Mouse (Mus musculus) CH12.LX (cell line): ENCODE measurements at regions not wholly inside any gene's neighbourhood (a gene's known extent, or its start where the extent isn't known, plus 50 kb on each side); places are given as distances from the start of the nearest gene placed in this dataset.

Experiments used
- DNase-seq: peaks from one replicate; pipeline ENCODE4 v3.0.0-alpha.2; 2013; ENCODE audit errors: extremely low read depth
- H3K27ac ChIP-seq: 2 replicates; pipeline ENCODE4 v1.5.1; 2012; ENCODE audit warnings: low read depth, mild to moderate bottlenecking, control low read depth, moderate library complexity; ENCODE audit not compliant: insufficient read depth
- H3K27me3 ChIP-seq: replicated peaks from 2 replicates; pipeline ENCODE3; 2012; ENCODE audit warnings: inconsistent platforms
- H3K36me3 ChIP-seq, 2 experiments: replicated peaks in 1 of 2; 2 replicates each; pipeline versions ENCODE3 to v1.6.1; 2012; ENCODE audit warnings: inconsistent platforms in 1 of 2, low read length in 1 of 2, mild to moderate bottlenecking in 1 of 2, mixed read lengths in 1 of 2, moderate library complexity in 1 of 2; ENCODE audit not compliant: control insufficient read depth in 1 of 2, insufficient read depth in 1 of 2
- H3K4me1 ChIP-seq, 2 experiments: 2 replicates each; pipeline ENCODE4 v1.6.1; 2012; ENCODE audit warnings: inconsistent platforms in 1 of 2, moderate library complexity in 1 of 2; ENCODE audit not compliant: insufficient read depth in 2 of 2, control insufficient read depth in 1 of 2
- H3K4me2 ChIP-seq: 2 replicates; pipeline ENCODE4 v1.6.1; 2012; ENCODE audit warnings: low read depth, mild to moderate bottlenecking, control low read depth; ENCODE audit not compliant: poor library complexity, insufficient read depth, severe bottlenecking
- H3K4me3 ChIP-seq, 3 experiments: fragments of 150-350 bp in 1 of 3; sonication (generic) in 1 of 3; replicated peaks in 1 of 3; 2 replicates each; pipeline versions ENCODE3 to v1.5.1; 2011 to 2012; ENCODE audit warnings: low read depth in 2 of 3, low read length in 2 of 3, mild to moderate bottlenecking in 2 of 3, moderate library complexity in 2 of 3, control low read depth in 1 of 3, improper control_type of control experiment in 1 of 3, inconsistent platforms in 1 of 3, mixed read lengths in 1 of 3; ENCODE audit not compliant: poor library complexity in 1 of 3
- H3K79me2 ChIP-seq: replicated peaks from 2 replicates; pipeline ENCODE4 v1.6.1; 2012; ENCODE audit warnings: mild to moderate bottlenecking, moderate library complexity; ENCODE audit not compliant: control insufficient read depth, poor library complexity, insufficient read depth, severe bottlenecking; ENCODE audit errors: extremely low read depth
- H3K9ac ChIP-seq: 2 replicates; pipeline ENCODE4 v1.6.1; 2012; ENCODE audit warnings: low read depth, mild to moderate bottlenecking, control low read depth, moderate library complexity; ENCODE audit not compliant: insufficient read depth
- H3K9me3 ChIP-seq: replicated peaks from 2 replicates; pipeline ENCODE3; 2012; ENCODE audit warnings: low read length, inconsistent platforms, mixed read lengths
- BHLHE40 ChIP-seq: IDR thresholded peaks from 2 replicates; pipeline ENCODE4 v1.6.1; 2011; ENCODE audit warnings: mild to moderate bottlenecking, low read depth, low read length, improper control_type of control experiment
- CHD2 ChIP-seq: IDR thresholded peaks from 2 replicates; pipeline ENCODE4 v1.6.1; 2011; ENCODE audit warnings: low read length, improper control_type of control experiment
- ELF1 ChIP-seq: IDR thresholded peaks from 2 replicates; pipeline ENCODE4 v1.6.1; 2014; ENCODE audit warnings: low read depth, mild to moderate bottlenecking, inconsistent platforms, low read length, improper control_type of control experiment
- ETS1 ChIP-seq: conservative IDR thresholded peaks from 2 replicates; pipeline ENCODE4 v1.6.1; 2012; ENCODE audit warnings: low read depth, mild to moderate bottlenecking, inconsistent platforms, low read length, improper control_type of control experiment, moderate library complexity
- IRF4 ChIP-seq: IDR thresholded peaks from 2 replicates; pipeline ENCODE4 v1.6.1; 2014; ENCODE audit warnings: low read depth, mild to moderate bottlenecking, inconsistent platforms, low read length, improper control_type of control experiment
- JUN ChIP-seq: IDR thresholded peaks from 2 replicates; pipeline ENCODE4 v1.6.1; 2011; ENCODE audit warnings: low read depth, mild to moderate bottlenecking, low read length, improper control_type of control experiment, moderate library complexity; ENCODE audit not compliant: insufficient read depth
- JUND ChIP-seq: conservative IDR thresholded peaks from 2 replicates; pipeline ENCODE4 v1.6.1; 2011; ENCODE audit warnings: low read depth, low read length, improper control_type of control experiment
- MAZ ChIP-seq: IDR thresholded peaks from 2 replicates; pipeline ENCODE4 v1.6.1; 2012; ENCODE audit warnings: low read depth, mild to moderate bottlenecking, inconsistent platforms, low read length, improper control_type of control experiment, moderate library complexity
- MXI1 ChIP-seq: IDR thresholded peaks from 2 replicates; pipeline ENCODE4 v1.6.1; 2011; ENCODE audit warnings: mild to moderate bottlenecking, low read depth, low read length, improper control_type of control experiment
- NRF1 ChIP-seq: IDR thresholded peaks from 2 replicates; pipeline ENCODE4 v1.6.1; 2014; ENCODE audit warnings: low read depth, mild to moderate bottlenecking, inconsistent platforms, low read length, improper control_type of control experiment, moderate library complexity
- POLR2A ChIP-seq: IDR thresholded peaks from 2 replicates; pipeline ENCODE4 v1.6.1; 2011; ENCODE audit warnings: low read depth, mild to moderate bottlenecking, improper control_type of control experiment, low read length
- POLR2AphosphoS2 ChIP-seq: IDR thresholded peaks from 2 replicates; pipeline ENCODE4 v1.6.1; 2011; ENCODE audit warnings: low read depth, low read length, improper control_type of control experiment
- USF2 ChIP-seq: conservative IDR thresholded peaks from 2 replicates; pipeline ENCODE4 v1.6.1; 2011; ENCODE audit warnings: low read depth, low read length, improper control_type of control experiment
- ZMIZ1 ChIP-seq: IDR thresholded peaks from 2 replicates; pipeline ENCODE4 v1.6.1; 2012; ENCODE audit warnings: low read depth, mild to moderate bottlenecking, inconsistent platforms, low read length, improper control_type of control experiment
- ZNF384 ChIP-seq: IDR thresholded peaks from 2 replicates; pipeline ENCODE4 v1.6.1; 2012; ENCODE audit warnings: low read depth, low read length, improper control_type of control experiment, inconsistent platforms
- dilution Hi-C: fragments of 300-500 bp; cut with MboI; formaldehyde crosslinking; loops from 2 replicates; pipeline ENCODE4 v1.14.3; 2020; ENCODE audit warnings: low sequenced_read_pairs; ENCODE audit not compliant: extremely low pct_unique_long_range_greater_than_20kb, extremely low pct_ligation_motif_present
- in situ Hi-C: fragments of 300-500 bp; cut with MboI; formaldehyde crosslinking; loops from 3 replicates; pipeline ENCODE4 v1.14.3; 2019; ENCODE audit warnings: low sequenced_read_pairs, low pct_ligation_motif_present, low pct_unique_long_range_greater_than_20kb, mixed read lengths

- Histone ChIP-seq H3K9me3 (peaks cover 79% of the 10 kb centered on the region), H3K27ac (no peak overlapping the region), H3K4me2 (no peak overlapping the region), H3K4me3 (no peak overlapping the region), H3K9ac (no peak overlapping the region), H3K36me3 (no peaks in the 10 kb centered on the region), H3K79me2 (no peaks in the 10 kb centered on the region), H3K27me3 (no peaks in the 10 kb centered on the region), H3K4me1 (no peaks in the 10 kb centered on the region)
- dilution Hi-C loops (no loop called here), in situ Hi-C loops (no loop called here)
- TF ChIP-seq ETS1 (no peak), USF2 (no peak), JUN (no peak), POLR2AphosphoS2 (no peak), MXI1 (no peak), BHLHE40 (no peak), ZMIZ1 (no peak), MAZ (no peak), IRF4 (no peak), ELF1 (no peak), POLR2A (no peak)
- DNase-seq: no peak
Measured at GRCm38 (mm10) chr8:92029516-92029915, 227.6 kb upstream of the Irx3 start.

GRCm38 (mm10) chr8:92028308-92028707 is 226.4 kb upstream of the Irx3 start:
- H3K27me3 ChIP-seq: no peaks in the 10 kb centered on the region
- TF ChIP-seq ZNF384 (no peak), NRF1 (no peak)
- TF ChIP-seq, all 38 proteins: peak for 0
- dilution Hi-C loops (no loop called here), in situ Hi-C loops (no loop called here)
- Histone ChIP-seq H3K79me2 (no peaks in the 10 kb centered on the region), H3K27ac (no peak overlapping the region), H3K4me1 (no peaks in the 10 kb centered on the region), H3K9ac (no peak overlapping the region), H3K4me2 (no peak overlapping the region), H3K4me3 (no peak overlapping the region), H3K36me3 (no peaks in the 10 kb centered on the region), H3K9me3 (peaks cover 82% of the 10 kb centered on the region)
- no peak for DNase-seq

GRCm38 (mm10) chr8:92024133-92024532 is 222.3 kb upstream of the Irx3 start:
- Histone ChIP-seq H3K4me1 (no peaks in the 10 kb centered on the region), H3K79me2 (no peaks in the 10 kb centered on the region), H3K9me3 (peaks cover 76% of the 10 kb centered on the region), H3K9ac (no peak overlapping the region), H3K36me3 (no peaks in the 10 kb centered on the region), H3K4me2 (no peak overlapping the region), H3K27me3 (no peaks in the 10 kb centered on the region), H3K27ac (no peak overlapping the region), H3K4me3 (no peak overlapping the region)
- in situ Hi-C loops (no loop called here), dilution Hi-C loops (no loop called here)
- TF ChIP-seq CHD2 (no peak), JUND (no peak)
- DNase-seq: no peak
